Mouse (Mus musculus) limb, embryonic 12.5 days (tissue): ENCODE results near the gene Plce1. TPM values are rescaled to one million over a fixed set of nuclear protein-coding genes. Genes with fewer than 3 reads are reported as not detected.

Source experiments
- ATAC-seq: fragments of 200-750 bp; cut with Nextera tagmentation; 2 replicates; pipeline ENCODE4 v1.8.0; 2017; ENCODE audit warnings: low read depth, moderate TSS enrichment; ENCODE audit not compliant: insufficient number of reproducible peaks, insufficient read depth, low FRiP score, low TSS enrichment
- H3K27ac ChIP-seq: fragments of 300-500 bp; sonication (generic); 2 replicates; pipeline ENCODE4 v1.5.1; 2016; ENCODE audit warnings: mild to moderate bottlenecking, moderate library complexity
- H3K27me3 ChIP-seq: fragments of 300-500 bp; sonication (generic); 2 replicates; pipeline ENCODE4 v1.6.1; 2016; ENCODE audit warnings: mild to moderate bottlenecking, moderate library complexity
- H3K36me3 ChIP-seq: fragments of 300-500 bp; sonication (generic); 2 replicates; pipeline ENCODE4 v1.6.1; 2016; ENCODE audit warnings: mild to moderate bottlenecking, moderate library complexity
- H3K4me1 ChIP-seq: fragments of 300-500 bp; sonication (generic); replicated peaks from 2 replicates; pipeline ENCODE4 v1.6.1; 2016
- H3K4me2 ChIP-seq: fragments of 300-500 bp; sonication (generic); 2 replicates; pipeline ENCODE4 v1.6.1; 2016; ENCODE audit warnings: mild to moderate bottlenecking, moderate library complexity
- H3K4me3 ChIP-seq: fragments of 300-500 bp; sonication (generic); replicated peaks from 2 replicates; pipeline ENCODE4 v1.5.1; 2016; ENCODE audit warnings: mild to moderate bottlenecking
- H3K9ac ChIP-seq: fragments of 300-500 bp; sonication (generic); replicated peaks from 2 replicates; pipeline ENCODE4 v1.6.1; 2016; ENCODE audit warnings: mild to moderate bottlenecking, moderate library complexity
- H3K9me3 ChIP-seq: fragments of 300-500 bp; sonication (generic); 2 replicates; pipeline ENCODE4 v1.6.1; 2016; ENCODE audit warnings: mild to moderate bottlenecking, moderate library complexity
- WGBS: fragments of 180-500 bp; shearing (Covaris S2); methylation state at CpG from one replicate; pipeline ENCODE4 v1.1.7; 2016; 5-methylcytosine and 5-hydroxymethylcytosine counted together
- polyA plus RNA-seq: library from polyadenylated mRNA; unstranded; fragments of >200 nt; fragmentation: Nextera tagmentation; extraction: Ambion mirVana; gene quantifications from 2 replicates; pipeline ENCODE4 v1.2.1, GENCODE M21; 2016

Gene Plce1
- polyA plus RNA-seq, 1 experiment from 2014 or later, result 7.1 TPM

- 84% methylated on average over 8 of the region's 8 CpGs for WGBS
- H3K4me1 ChIP-seq, result peaks cover 33% of the 10 kb centered on the region
- ATAC-seq, result no peak
Observed at GRCm38 (mm10) chr19:38589941-38590340, 109.0 kb downstream of the Plce1 start.

GRCm38 (mm10) chr19:38592566-38593224, 111.8 kb downstream of the Plce1 start:
- Histone ChIP-seq H3K4me3 (no peak overlapping the region), H3K36me3 (no peaks in the 10 kb centered on the region)
- 85% methylated on average over 7 of the region's 7 CpGs for WGBS

More at GRCm38 (mm10) chr19:38589941-38590340, 109.0 kb downstream of the Plce1 start:
- Histone ChIP-seq H3K9ac (no peak overlapping the region), H3K36me3 (no peaks in the 10 kb centered on the region), H3K27me3 (no peaks in the 10 kb centered on the region), H3K9me3 (no peaks in the 10 kb centered on the region), H3K27ac (no peak overlapping the region), H3K4me2 (no peak overlapping the region), H3K4me3 (no peak overlapping the region)

GRCm38 (mm10) chr19:38593225-38593897, 112.5 kb downstream of the Plce1 start:
- 85% methylated on average over 12 of the region's 12 CpGs for WGBS
- no peaks in the 10 kb centered on the region for H3K36me3 ChIP-seq
- H3K27ac ChIP-seq, result no peak overlapping the region
- peaks cover 10% of the 10 kb centered on the region for H3K4me1 ChIP-seq
- no peaks in the 10 kb centered on the region for H3K27me3 ChIP-seq
- no peak overlapping the region for H3K4me3 ChIP-seq
- H3K9ac ChIP-seq, result no peak overlapping the region
- no peak overlapping the region for H3K4me2 ChIP-seq
- H3K9me3 ChIP-seq, result no peaks in the 10 kb centered on the region
- no peak for ATAC-seq

More at GRCm38 (mm10) chr19:38592566-38593224, 111.8 kb downstream of the Plce1 start:
- Histone ChIP-seq H3K4me1 (peaks cover 13% of the 10 kb centered on the region), H3K9ac (no peak overlapping the region), H3K27me3 (no peaks in the 10 kb centered on the region), H3K9me3 (no peaks in the 10 kb centered on the region), H3K27ac (no peak overlapping the region), H3K4me2 (no peak overlapping the region)
- ATAC-seq, result no peak

- 81% methylated on average over 4 of the region's 4 CpGs for WGBS
- Histone ChIP-seq H3K36me3 (no peaks in the 10 kb centered on the region), H3K4me2 (no peak overlapping the region), H3K27me3 (no peaks in the 10 kb centered on the region), H3K4me3 (no peak overlapping the region), H3K4me1 (peaks cover 5% of the 10 kb centered on the region), H3K9me3 (no peaks in the 10 kb centered on the region), H3K9ac (no peak overlapping the region), H3K27ac (no peak overlapping the region)
- ATAC-seq, result no peak
Observed at GRCm38 (mm10) chr19:38596096-38596495, 115.2 kb downstream of the Plce1 start.

GRCm38 (mm10) chr19:38597392-38597791, 116.5 kb downstream of the Plce1 start:
- Histone ChIP-seq H3K4me1 (peaks cover 6% of the 10 kb centered on the region), H3K9me3 (no peaks in the 10 kb centered on the region), H3K27ac (no peak overlapping the region), H3K4me2 (no peak overlapping the region), H3K9ac (no peak overlapping the region), H3K36me3 (no peaks in the 10 kb centered on the region), H3K27me3 (no peaks in the 10 kb centered on the region), H3K4me3 (no peak overlapping the region)
- ATAC-seq, result no peak
- WGBS, result 85% methylated on average over 2 of the region's 2 CpGs

GRCm38 (mm10) chr19:38599001-38599400, 118.1 kb downstream of the Plce1 start:
- no peak for ATAC-seq
- Histone ChIP-seq H3K27me3 (no peaks in the 10 kb centered on the region), H3K9me3 (no peaks in the 10 kb centered on the region), H3K4me3 (no peak overlapping the region), H3K9ac (no peak overlapping the region), H3K4me1 (peaks cover 18% of the 10 kb centered on the region), H3K36me3 (no peaks in the 10 kb centered on the region), H3K4me2 (no peak overlapping the region), H3K27ac (no peak overlapping the region)
- 85% methylated on average over 3 of the region's 3 CpGs for WGBS

GRCm38 (mm10) chr19:38601127-38601526, 120.2 kb downstream of the Plce1 start:
- no peaks in the 10 kb centered on the region for H3K27me3 ChIP-seq
- H3K36me3 ChIP-seq, result no peaks in the 10 kb centered on the region
- H3K4me3 ChIP-seq, result no peak overlapping the region
- no peak overlapping the region for H3K4me2 ChIP-seq
- H3K9ac ChIP-seq, result no peak overlapping the region
- no peaks in the 10 kb centered on the region for H3K9me3 ChIP-seq
- peaks cover 13% of the 10 kb centered on the region for H3K4me1 ChIP-seq
- H3K27ac ChIP-seq, result no peak overlapping the region
- no peak for ATAC-seq
- 80% methylated on average over 5 of the region's 5 CpGs for WGBS

- no peak overlapping the region for H3K4me2 ChIP-seq
- 0 out of 2 replicates have a peak, but pooled peaks cover 3% of the 10 kb centered on the region for H3K9me3 ChIP-seq
- H3K36me3 ChIP-seq, result no peaks in the 10 kb centered on the region
- peak overlapping the region; percentile 50 for H3K27ac ChIP-seq
- WGBS, result 60% methylated on average over 9 of the region's 9 CpGs
- H3K4me3 ChIP-seq, result no peak overlapping the region
- no peaks in the 10 kb centered on the region for H3K27me3 ChIP-seq
- no peak overlapping the region for H3K9ac ChIP-seq
- ATAC-seq, result no peak
- H3K4me1 ChIP-seq, result peaks cover 13% of the 10 kb centered on the region
Observed at GRCm38 (mm10) chr19:38602811-38603210, 121.9 kb downstream of the Plce1 start.

GRCm38 (mm10) chr19:38607236-38607635, 126.3 kb downstream of the Plce1 start:
- Histone ChIP-seq H3K27me3 (no peaks in the 10 kb centered on the region), H3K9me3 (peaks cover 3% of the 10 kb centered on the region; the same call in 1 of the 2 replicates), H3K4me3 (no peak overlapping the region), H3K4me2 (no peak overlapping the region), H3K27ac (no peak overlapping the region), H3K36me3 (no peaks in the 10 kb centered on the region), H3K9ac (no peak overlapping the region), H3K4me1 (peaks cover 13% of the 10 kb centered on the region)
- ATAC-seq, result no peak
- 93% methylated on average over 5 of the region's 5 CpGs for WGBS

- no peak overlapping the region for H3K27ac ChIP-seq
- H3K9me3 ChIP-seq, result peaks cover 3% of the 10 kb centered on the region; the same call in 1 of the 2 replicates
- no peak overlapping the region for H3K4me3 ChIP-seq
- H3K4me2 ChIP-seq, result no peak overlapping the region
- H3K4me1 ChIP-seq, result no peaks in the 10 kb centered on the region
- 89% methylated on average over 8 of the region's 8 CpGs for WGBS
- no peaks in the 10 kb centered on the region for H3K36me3 ChIP-seq
- H3K9ac ChIP-seq, result no peak overlapping the region
- H3K27me3 ChIP-seq, result no peaks in the 10 kb centered on the region
- no peak for ATAC-seq
Observed at GRCm38 (mm10) chr19:38608951-38609654, 128.2 kb downstream of the Plce1 start.

GRCm38 (mm10) chr19:38610291-38610690, 129.4 kb downstream of the Plce1 start:
- H3K9me3 ChIP-seq, result peaks cover 3% of the 10 kb centered on the region; the same call in 1 of the 2 replicates
- no peaks in the 10 kb centered on the region for H3K4me1 ChIP-seq
- no peak overlapping the region for H3K4me3 ChIP-seq
- WGBS, result 58% methylated on average over 2 of the region's 2 CpGs
- no peak for ATAC-seq
- no peak overlapping the region for H3K27ac ChIP-seq
- H3K4me2 ChIP-seq, result no peak overlapping the region
- H3K27me3 ChIP-seq, result no peaks in the 10 kb centered on the region
- H3K9ac ChIP-seq, result no peak overlapping the region
- no peaks in the 10 kb centered on the region for H3K36me3 ChIP-seq
